Mouse (Mus musculus) left cerebral cortex, postnatal 25 days (tissue): ENCODE data around the gene Rabif. TPM values are rescaled to one million over a fixed set of nuclear protein-coding genes. Genes with fewer than 3 reads are reported as not detected.
"Not testable (repeated sequence)": the region's sequence is repeated elsewhere in the genome, so short reads cannot be mapped to it uniquely, and the experiment has no call there.

ENCODE experiments used
- DNase-seq, 2 experiments: peaks; one replicate each; pipeline ENCODE4 v3.0.0; 2022; ENCODE audit warnings: low spot score in 2 of 2, mixed read lengths in 1 of 2
- intact Hi-C: fragments of 180-260 bp; cut with DNase I; formaldehyde crosslinking; loops from one replicate; pipeline ENCODE4 v1.15.1; 2025
- total RNA-seq, 2 experiments: library from RNA; stranded (reverse); gene quantifications; 2 replicates each; pipeline ENCODE4 v1.2.3; 2021

Rabif gene
- total RNA-seq, 2 experiments from 2014 or later = 30.6 to 31.8 TPM

GRCm38 (mm10) chr1:134510018-134510417 lies 15.6 kb downstream of the Rabif start:
- intact Hi-C loops = no loop called here
- no peak for DNase-seq

- intact Hi-C loops = no loop called here
- no peak for DNase-seq
Measured at GRCm38 (mm10) chr1:134512183-134512582, 17.7 kb downstream of the Rabif start.

DNA sequence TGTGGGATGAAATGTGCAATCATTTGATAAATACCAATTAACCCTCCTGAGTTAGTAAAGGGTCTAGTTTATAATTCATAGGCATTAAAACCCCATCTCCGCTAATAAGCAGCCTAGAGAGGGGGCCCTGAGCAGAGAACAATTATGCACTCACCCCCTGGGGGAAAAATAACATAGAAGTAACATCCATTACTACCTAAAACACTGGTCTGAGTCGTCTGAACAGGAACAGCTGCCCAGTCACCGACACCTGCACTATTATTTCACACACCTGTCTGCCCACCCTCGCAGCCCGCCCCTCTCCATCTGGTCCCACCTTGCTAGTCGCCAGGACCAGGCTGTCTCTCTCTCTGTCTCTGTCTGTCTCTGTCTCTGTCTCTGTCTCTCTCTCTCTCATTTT lies 18.1 kb downstream of the Rabif start:
- intact Hi-C loops = no loop called here
- no peak for DNase-seq

GRCm38 (mm10) chr1:134513312-134513860 lies 18.9 kb downstream of the Rabif start:
- intact Hi-C loops = no loop called here
- no peak for DNase-seq

DNA sequence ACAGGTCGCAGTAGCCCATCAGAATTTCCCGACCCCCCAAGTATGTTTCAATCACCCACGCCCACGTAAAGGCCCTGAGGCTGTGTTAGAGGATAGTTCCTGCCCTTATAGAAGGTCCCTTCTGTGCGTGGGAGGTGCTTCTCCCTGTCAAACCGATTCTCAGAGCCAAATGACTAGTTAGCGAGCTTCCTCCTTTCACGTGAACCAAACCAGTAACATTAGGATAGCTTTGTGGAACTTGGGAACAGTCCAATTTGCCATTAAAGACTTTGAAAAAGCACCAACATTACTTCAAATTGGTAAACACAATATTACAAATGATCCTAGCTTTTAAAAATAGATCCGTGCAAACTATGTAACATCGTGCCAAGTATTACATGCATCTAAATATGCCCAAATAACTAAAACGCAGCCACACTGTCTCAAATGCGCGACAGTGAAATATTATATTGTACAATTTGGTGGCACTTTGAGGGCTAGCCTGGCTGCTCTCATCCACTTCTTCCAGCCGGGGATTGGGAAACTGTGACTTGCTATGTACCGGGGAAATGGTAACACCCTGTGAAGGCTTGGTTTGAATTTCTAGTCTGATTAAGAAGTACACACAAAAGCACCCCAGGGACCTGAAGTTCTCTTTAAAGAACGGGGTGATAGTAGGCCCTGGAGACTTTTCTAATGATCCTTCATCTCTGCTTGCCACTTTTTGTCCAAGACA lies 19.6 kb downstream of the Rabif start:
- no peak for DNase-seq
- intact Hi-C loops = no loop called here

DNA sequence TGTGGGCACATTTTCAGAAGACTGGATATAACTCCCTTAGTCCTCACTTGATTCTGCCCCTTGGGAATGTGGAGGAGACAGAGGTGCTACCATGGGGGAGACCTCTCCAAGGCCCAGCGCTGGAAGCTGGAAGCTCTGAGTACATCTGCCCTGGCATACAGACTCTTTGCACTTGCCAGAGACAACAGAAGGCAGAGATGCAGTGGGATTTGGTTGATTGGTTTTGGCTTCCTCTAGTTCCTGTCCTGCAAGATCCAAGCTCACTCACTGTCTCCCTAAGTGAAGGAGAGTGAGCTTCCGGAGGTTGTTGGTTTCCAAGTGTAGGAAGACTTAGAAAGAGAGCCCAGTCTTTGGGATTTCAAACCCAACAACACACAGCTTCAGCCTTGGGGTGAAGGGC lies 21.4 kb downstream of the Rabif start:
- no peak for DNase-seq
- intact Hi-C loops = loop anchor here (5.0 kb wide), 1 partner anchor 71 kb away; no protein-coding TSS in a partner anchor

DNA sequence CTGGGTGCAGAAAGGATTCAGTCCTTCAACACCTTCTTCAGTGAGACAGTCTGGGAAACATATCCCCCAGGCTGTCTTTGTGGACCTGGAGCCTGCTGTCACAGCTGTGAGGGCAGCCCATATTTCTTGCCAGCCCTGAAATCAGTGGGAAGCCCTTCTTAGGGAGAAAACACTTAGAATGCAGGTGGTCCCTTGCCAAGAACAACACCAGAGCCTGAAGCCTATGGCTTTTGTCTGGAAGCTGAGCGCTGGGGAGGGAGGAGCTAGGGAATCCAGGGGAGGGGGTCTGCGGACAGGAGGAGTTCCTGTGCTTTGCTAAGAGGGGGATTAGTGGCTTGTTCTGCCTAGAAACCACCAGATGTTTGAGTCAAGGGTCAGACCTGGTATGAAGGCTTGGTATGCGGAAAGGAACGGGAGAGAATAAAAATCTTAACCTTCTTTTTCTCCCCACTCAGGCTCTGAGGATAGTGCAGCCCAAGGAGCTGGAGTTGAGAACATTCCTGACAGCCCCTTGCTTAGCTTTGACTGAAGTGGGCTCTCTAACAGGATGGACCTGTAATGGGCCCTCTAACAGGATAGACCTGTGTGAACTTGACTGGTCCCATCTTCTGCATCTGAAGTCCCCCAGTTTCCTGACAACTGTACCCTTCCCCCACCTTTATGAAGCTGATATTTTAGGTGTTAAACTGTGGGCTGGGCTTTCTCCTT lies 22.2 kb downstream of the Rabif start:
- no peak for DNase-seq
- intact Hi-C loops = loop anchor here (5.0 kb wide), 1 partner anchor 71 kb away; no protein-coding TSS in a partner anchor

- DNase-seq = not testable (repeated sequence)
- intact Hi-C loops = loop anchor here (5.0 kb wide), 1 partner anchor 69 kb away; no protein-coding TSS in a partner anchor
Measured at GRCm38 (mm10) chr1:134517841-134518240, 23.4 kb downstream of the Rabif start.

GRCm38 (mm10) chr1:134518677-134519076 lies 24.2 kb downstream of the Rabif start:
- intact Hi-C loops = loop anchor here (5.0 kb wide), 1 partner anchor 69 kb away; no protein-coding TSS in a partner anchor
- DNase-seq = peak; percentile 81 to 92

- intact Hi-C loops = loop anchor here (5.0 kb wide), 1 partner anchor 68 kb away; no protein-coding TSS in a partner anchor
- DNase-seq = not testable (repeated sequence)
Measured at GRCm38 (mm10) chr1:134519201-134519600, 24.8 kb downstream of the Rabif start.

GRCm38 (mm10) chr1:134520001-134520721 lies 25.7 kb downstream of the Rabif start:
- DNase-seq = no peak
- intact Hi-C loops = no loop called here

DNA sequence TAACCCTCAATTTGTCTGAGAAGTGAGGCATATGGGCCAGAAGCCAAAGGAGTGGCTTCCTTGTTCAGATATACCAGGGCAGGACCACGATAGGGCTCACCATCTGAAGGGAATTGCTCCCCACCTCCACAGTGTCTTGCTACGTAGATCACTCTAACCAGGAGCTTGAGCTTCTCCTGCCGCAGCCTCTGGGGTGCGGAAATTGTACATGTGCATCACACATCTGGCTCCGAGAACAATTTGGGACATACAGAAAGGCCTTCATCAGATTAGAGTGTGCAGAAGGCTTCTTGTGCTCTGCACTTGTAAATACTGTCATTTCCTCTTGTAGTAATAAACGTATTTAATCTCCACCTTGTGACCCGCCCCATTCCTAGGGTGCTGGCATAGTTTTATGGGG lies 26.7 kb downstream of the Rabif start:
- no peak for DNase-seq
- intact Hi-C loops = no loop called here

- intact Hi-C loops = no loop called here
- no peak for DNase-seq
Measured at GRCm38 (mm10) chr1:134522325-134522724, 27.9 kb downstream of the Rabif start.

DNA sequence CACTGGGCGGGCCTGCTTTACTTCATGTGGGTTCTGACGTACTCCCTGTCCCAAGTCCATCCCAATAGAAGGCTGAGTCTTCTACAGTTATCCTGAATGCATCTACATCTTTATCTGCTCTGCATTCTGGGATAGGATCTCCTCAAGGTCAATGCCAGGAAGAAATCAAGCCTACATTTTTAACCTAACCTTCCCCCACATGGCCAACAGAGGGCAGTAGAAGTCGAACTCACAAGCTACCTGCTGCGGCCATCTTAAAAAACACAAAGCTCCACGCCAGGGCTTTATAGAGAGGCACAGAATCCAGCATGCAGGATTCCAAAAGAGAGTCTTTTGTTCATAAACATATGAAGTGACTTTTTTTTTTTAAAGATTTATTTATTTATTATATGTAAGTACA lies 30.0 kb downstream of the Rabif start:
- no peak for DNase-seq
- intact Hi-C loops = no loop called here

DNA sequence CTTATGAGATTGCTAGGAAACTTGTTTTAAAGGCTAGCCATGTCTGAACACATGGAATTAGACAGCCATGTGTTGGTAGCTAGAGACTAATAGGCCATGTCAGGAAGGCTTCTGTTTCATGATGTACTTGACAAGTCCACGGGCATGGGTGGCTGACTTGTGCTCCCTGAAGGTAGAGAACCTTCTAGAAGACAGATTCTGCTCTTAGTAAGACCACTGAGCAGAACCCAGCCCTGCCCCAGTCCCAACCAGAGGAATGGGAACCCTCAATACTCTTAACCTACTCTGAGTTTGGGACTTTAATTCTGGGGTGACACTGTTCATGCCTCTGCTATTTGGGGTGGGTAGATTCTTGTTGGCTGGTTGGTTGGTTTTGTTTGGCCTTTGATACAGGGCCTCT lies 30.6 kb downstream of the Rabif start:
- intact Hi-C loops = no loop called here
- no peak for DNase-seq

- intact Hi-C loops = no loop called here
- no peak for DNase-seq
Measured at GRCm38 (mm10) chr1:134526752-134527151, 32.3 kb downstream of the Rabif start.

- intact Hi-C loops = no loop called here
- DNase-seq = peak; percentile 27 to 39
Measured at GRCm38 (mm10) chr1:134530618-134531017, 36.2 kb downstream of the Rabif start.

DNA sequence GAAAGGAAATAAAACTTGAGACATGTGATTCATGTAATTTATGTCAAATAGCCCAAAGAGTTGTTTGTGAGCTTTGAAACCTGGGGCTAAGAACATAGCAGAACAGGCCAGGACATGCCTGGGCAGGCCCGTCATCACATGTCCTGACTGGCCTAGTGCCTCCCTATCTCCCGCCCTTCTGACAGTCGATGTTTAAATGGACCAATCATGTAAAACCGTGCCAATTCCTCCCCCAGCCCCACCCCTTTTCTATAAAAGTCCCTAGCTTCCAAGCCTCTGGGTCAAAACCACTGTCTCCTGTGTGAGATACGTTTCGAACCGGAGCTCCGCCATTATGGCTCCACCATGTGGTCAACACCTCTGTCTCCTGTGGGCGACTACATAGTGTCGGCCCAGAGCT lies 39.3 kb downstream of the Rabif start:
- DNase-seq, intact Hi-C loops: not testable (repeated sequence)

- intact Hi-C loops = no loop called here
- DNase-seq = no peak
Measured at GRCm38 (mm10) chr1:134535054-134535453, 40.6 kb downstream of the Rabif start.

- intact Hi-C loops = no loop called here
- DNase-seq = no peak
Measured at GRCm38 (mm10) chr1:134535513-134535912, 41.1 kb downstream of the Rabif start.
